Comparison of ENCODE assay signal across 8 mouse cellular contexts in genomic region chr16:95586311-95586602, GRCm38 (mm10). TPM values are rescaled to one million over a fixed set of nuclear protein-coding genes. Genes with fewer than 3 reads are reported as not detected.
DNase-seq lines count a peak whose midpoint lies in the region; ATAC-seq and TF ChIP-seq lines count a peak whose summit lies in the region.

Gene Erg (minus strand): TSS chr16:95586593.

- 2% methylated on average over 5 of the region's 5 CpGs for WGBS in lung, postnatal 0 days
- 6% methylated on average over 5 of the region's 5 CpGs for WGBS in forebrain, postnatal 0 days
- WGBS in limb, embryonic 10.5 days, result under 1% methylated on average over 5 of the region's 5 CpGs
- 3% methylated on average over 5 of the region's 5 CpGs for WGBS in olfactory bulb, adult 2 months

- no peak for DNase-seq in lung, postnatal 0 days (ENCODE audit: low spot score)
- DNase-seq in lung, postnatal 25 days (ENCODE audit: low spot score), result no peak
- DNase-seq in forebrain, postnatal 0 days, result no peak
- DNase-seq in limb, embryonic 10.5 days (ENCODE audit: low spot score), result peak; percentile 51
- no peak for DNase-seq in cerebellum, postnatal 10 days
- no peak for DNase-seq in layer of hippocampus, postnatal 10 days (ENCODE audit: low spot score in 2 of 2)
- DNase-seq in kidney, adult 9 months, result no peak

- H3K36me3 ChIP-seq in lung, postnatal 0 days (ENCODE audit: insufficient read depth, low read length), result no peaks in the 10 kb centered on the region
- H3K36me3 ChIP-seq in forebrain, postnatal 0 days (ENCODE audit: insufficient read depth), result no peaks in the 10 kb centered on the region
- no peaks in the 10 kb centered on the region for H3K36me3 ChIP-seq in limb, embryonic 10.5 days

- TF ChIP-seq CTCF in lung, postnatal 0 days (IDR thresholded peaks at IDR 0.05), result no peak
- no peak for TF ChIP-seq CTCF in forebrain, postnatal 0 days (IDR thresholded peaks at IDR 0.05; ENCODE audit: low read depth)
- no peak for TF ChIP-seq CTCF in olfactory bulb, adult 2 months (IDR thresholded peaks at IDR 0.05; ENCODE audit: insufficient read depth, low read depth, low read length)

- H3K9ac ChIP-seq in lung, postnatal 0 days (replicated peaks; ENCODE audit: low read depth), result no peak within 1 kb of the TSS
- peak within 1 kb of the TSS; percentile 22; the same call in 1 of the 2 replicates for H3K9ac ChIP-seq in forebrain, postnatal 0 days

- H3K4me3 ChIP-seq in lung, postnatal 0 days (ENCODE audit: low read depth, low read length), result peak within 1 kb of the TSS; percentile 28
- peak within 1 kb of the TSS; percentile 40 for H3K4me3 ChIP-seq in forebrain, postnatal 0 days (ENCODE audit: low read depth, low read length)
- peak within 1 kb of the TSS; percentile 74 for H3K4me3 ChIP-seq in limb, embryonic 10.5 days
- no peak within 1 kb of the TSS; the same call in none of the 2 replicates for H3K4me3 ChIP-seq in olfactory bulb, adult 2 months (ENCODE audit: insufficient read depth, low read depth, low read length)

- no peak for ATAC-seq in lung, postnatal 0 days
- ATAC-seq in forebrain, postnatal 0 days, result no peak

- H3K4me1 ChIP-seq in lung, postnatal 0 days (ENCODE audit: insufficient read depth, low read depth, low read length), result peaks cover 4% of the 10 kb centered on the region
- H3K4me1 ChIP-seq in forebrain, postnatal 0 days (ENCODE audit: insufficient read depth), result peaks cover 8% of the 10 kb centered on the region
- H3K4me1 ChIP-seq in limb, embryonic 10.5 days, result peaks cover 66% of the 10 kb centered on the region
- peaks cover 12% of the 10 kb centered on the region for H3K4me1 ChIP-seq in olfactory bulb, adult 2 months (ENCODE audit: control insufficient read depth, insufficient read depth, low read length)

- TF ChIP-seq EP300 in lung, postnatal 0 days (IDR thresholded peaks at IDR 0.05), result no peak

- H3K27me3 ChIP-seq in lung, postnatal 0 days (replicated peaks; ENCODE audit: insufficient read depth, low read length), result peaks cover 18% of the 10 kb centered on the region; the same call in 1 of the 2 replicates
- peaks cover 20% of the 10 kb centered on the region for H3K27me3 ChIP-seq in forebrain, postnatal 0 days (ENCODE audit: insufficient read depth, low read length)
- peaks cover 48% of the 10 kb centered on the region for H3K27me3 ChIP-seq in limb, embryonic 10.5 days (ENCODE audit: low read depth, poor library complexity, severe bottlenecking)

- H3K27ac ChIP-seq in lung, postnatal 0 days (ENCODE audit: low read length), result peak within 1 kb of the TSS; percentile 14; the same call in 1 of the 2 replicates
- no peak within 1 kb of the TSS for H3K27ac ChIP-seq in forebrain, postnatal 0 days (ENCODE audit: low read depth, low read length)
- H3K27ac ChIP-seq in limb, embryonic 10.5 days, result peak within 1 kb of the TSS; percentile 83
- no peak within 1 kb of the TSS for H3K27ac ChIP-seq in olfactory bulb, adult 2 months (ENCODE audit: insufficient read depth, low read depth, low read length)

- H3K4me2 ChIP-seq in lung, postnatal 0 days (replicated peaks; ENCODE audit: low read depth, low read length), result peak within 1 kb of the TSS; percentile 50
- H3K4me2 ChIP-seq in forebrain, postnatal 0 days (ENCODE audit: low read depth), result peak within 1 kb of the TSS; percentile 78

- no peaks in the 10 kb centered on the region for H3K9me3 ChIP-seq in lung, postnatal 0 days (ENCODE audit: low read length)
- H3K9me3 ChIP-seq in forebrain, postnatal 0 days (ENCODE audit: low read length), result no peaks in the 10 kb centered on the region
- no peaks in the 10 kb centered on the region for H3K9me3 ChIP-seq in limb, embryonic 10.5 days (replicated peaks)

- no peak for TF ChIP-seq POLR2A in olfactory bulb, adult 2 months (IDR thresholded peaks at IDR 0.05; ENCODE audit: insufficient read depth, low read depth, low read length)

RNA-seq across cellular contexts. Expression of gene Erg, which starts in this region (rescaled TPM):
- polyA plus RNA-seq in lung, postnatal 0 days (2015; fragmentation: Nextera tagmentation; extraction: Ambion mirVana), result 13.2 and 14.5 TPM in 2 replicates
- total RNA-seq in forebrain, postnatal 0 days (2014; rRNA removed), result 3.9 and 6.4 TPM in 2 replicates
- polyA plus RNA-seq in forebrain, postnatal 0 days (2015; fragmentation: Nextera tagmentation; extraction: Ambion mirVana), result 0.99 and 1.8 TPM in 2 replicates
- polyA plus RNA-seq in limb, embryonic 10.5 days (2016; fragmentation: Nextera tagmentation; extraction: Ambion mirVana), result 6.1 and 6.8 TPM in 2 replicates
- polyA plus RNA-seq in olfactory bulb, adult 2 months (2012; ENCODE audit: insufficient read depth, insufficient read length, low replicate concordance, missing spikeins), result not detected in 2 replicates
- 1 to 10 TPM; 6.5 to 8.2 TPM for total RNA-seq in layer of hippocampus, postnatal 10 days (2021)

Comparison
In these comparisons a context has a peak if more than half of its experiments do, and no peak if none do; other contexts are left out.
1. H3K27ac ChIP-seq: peak in lung, postnatal 0 days (single experiment) and limb, embryonic 10.5 days (single experiment); none in forebrain, postnatal 0 days (single experiment) and olfactory bulb, adult 2 months (single experiment).